Mouse (Mus musculus): ENCODE measurements at regions not wholly inside any gene's neighbourhood (a gene's known extent, or its start where the extent isn't known, plus 50 kb on each side); places are given as distances from the start of the nearest gene placed in this dataset.

GRCm38 (mm10) chr6:14409772-14410171, 345.3 kb downstream of the Ppp1r3a start:
- in situ Hi-C loops (cut with MboI, MseI), result no loop called here

GRCm38 (mm10) chr6:14407754-14408153, 347.3 kb downstream of the Ppp1r3a start:
- in situ Hi-C loops (cut with MboI, MseI), result no loop called here

GRCm38 (mm10) chr6:14358280-14358679, 396.8 kb downstream of the Ppp1r3a start:
- in situ Hi-C loops (cut with MboI, MseI), result no loop called here

All from T-helper 17 cell (primary cell).